Comparison of ENCODE assay signal across 24 mouse cellular contexts in the genomic region with DNA sequence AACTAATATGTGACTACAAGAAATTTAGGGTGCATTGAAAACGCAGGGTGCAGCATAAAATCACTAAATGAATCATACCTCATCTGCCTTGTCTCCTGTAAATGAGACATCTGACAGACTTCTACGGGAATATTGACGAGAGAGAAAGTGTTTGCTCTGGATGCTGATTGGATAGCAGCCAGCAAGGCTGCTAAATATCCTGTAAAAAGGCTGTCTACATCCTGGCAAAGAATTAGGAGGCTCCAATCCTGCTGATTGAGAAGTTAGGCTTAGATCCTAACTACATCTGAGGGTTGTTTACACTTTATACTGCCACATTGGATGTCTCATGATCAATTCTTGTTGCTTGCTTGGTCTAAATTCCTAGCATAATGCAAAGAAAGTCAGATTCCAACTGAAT. TPM values are rescaled to one million over a fixed set of nuclear protein-coding genes. Genes with fewer than 3 reads are reported as not detected.
"Had no signal": no experiment of that assay in that cellular context is flagged by ENCODE, and none has a peak within 500 bp of the region (broad histone marks: within the 10 kb centered on the region; RNA-seq: fewer than 3 reads in every experiment).

No protein-coding gene starts in this region.

- DNase-seq: liver, postnatal 0 days; lung, adult 2 months; lung, postnatal 14 days; lung, postnatal 36 days; retina, postnatal 1 day; right cerebral cortex, adult 18-20 months; right cerebral cortex, postnatal 25 days; right cerebral cortex, postnatal 4 days; spleen, adult 18-20 months; thymus, adult 18-20 months; thymus, postnatal 14 days; thymus, postnatal 36 days had no signal

- H3K36me3 ChIP-seq: lung, embryonic 15.5 days; midbrain, embryonic 13.5 days; midbrain, embryonic 15.5 days; neural tube, embryonic 13.5 days; neural tube, embryonic 15.5 days had no signal

- H3K27me3 ChIP-seq: lung, embryonic 15.5 days; megakaryocyte, embryonic 14.5 days; midbrain, embryonic 13.5 days; midbrain, embryonic 15.5 days; neural tube, embryonic 13.5 days; neural tube, embryonic 15.5 days had no signal

- H3K9ac ChIP-seq: liver, postnatal 0 days; lung, embryonic 15.5 days; midbrain, embryonic 13.5 days; midbrain, embryonic 15.5 days; neural tube, embryonic 13.5 days; neural tube, embryonic 15.5 days had no signal

- H3K9me3 ChIP-seq: lung, embryonic 15.5 days; midbrain, embryonic 13.5 days; midbrain, embryonic 15.5 days; neural tube, embryonic 13.5 days; neural tube, embryonic 15.5 days had no signal

- H3K4me3 ChIP-seq: lung, embryonic 15.5 days; megakaryocyte, embryonic 14.5 days; midbrain, embryonic 13.5 days; midbrain, embryonic 15.5 days; neural tube, embryonic 13.5 days; neural tube, embryonic 15.5 days had no signal

- ATAC-seq: liver, postnatal 0 days; lung, postnatal 0 days; midbrain, embryonic 13.5 days; midbrain, embryonic 15.5 days had no signal

- H3K4me2 ChIP-seq: lung, embryonic 15.5 days; midbrain, embryonic 11.5 days; midbrain, embryonic 13.5 days; midbrain, embryonic 15.5 days; neural tube, embryonic 13.5 days; neural tube, embryonic 15.5 days had no signal

- H3K27ac ChIP-seq: lung, embryonic 15.5 days; macrophage; midbrain, embryonic 13.5 days; midbrain, embryonic 15.5 days; neural tube, embryonic 13.5 days; neural tube, embryonic 15.5 days had no signal

- H3K4me1 ChIP-seq: lung, embryonic 15.5 days; megakaryocyte, embryonic 14.5 days; midbrain, embryonic 13.5 days; midbrain, embryonic 15.5 days; neural tube, embryonic 13.5 days; neural tube, embryonic 15.5 days had no signal

RNA-seq across cellular contexts. Expression of a gene that starts 44.6 kb away (rescaled TPM):
- total RNA-seq: megakaryocyte progenitor cell, adult 5-6 weeks; monocyte, adult 5-6 weeks had no signal
- polyA plus RNA-seq: liver, postnatal 0 days; macrophage; small intestine, adult 2 months had no signal
